Mouse (Mus musculus) CD4-positive, CD25-positive, alpha-beta regulatory T cell, adult 2 months (primary cell): ENCODE results near the gene Fam198a.
A peak's percentile ranks its signal among the peaks of the same experiment; 100 is the strongest.

Experiments used
- DNase-seq: peaks from one replicate; pipeline ENCODE4 v3.0.0-alpha.2; 2012; ENCODE audit warnings: low read depth, low spot score

Fam198a gene

DNA sequence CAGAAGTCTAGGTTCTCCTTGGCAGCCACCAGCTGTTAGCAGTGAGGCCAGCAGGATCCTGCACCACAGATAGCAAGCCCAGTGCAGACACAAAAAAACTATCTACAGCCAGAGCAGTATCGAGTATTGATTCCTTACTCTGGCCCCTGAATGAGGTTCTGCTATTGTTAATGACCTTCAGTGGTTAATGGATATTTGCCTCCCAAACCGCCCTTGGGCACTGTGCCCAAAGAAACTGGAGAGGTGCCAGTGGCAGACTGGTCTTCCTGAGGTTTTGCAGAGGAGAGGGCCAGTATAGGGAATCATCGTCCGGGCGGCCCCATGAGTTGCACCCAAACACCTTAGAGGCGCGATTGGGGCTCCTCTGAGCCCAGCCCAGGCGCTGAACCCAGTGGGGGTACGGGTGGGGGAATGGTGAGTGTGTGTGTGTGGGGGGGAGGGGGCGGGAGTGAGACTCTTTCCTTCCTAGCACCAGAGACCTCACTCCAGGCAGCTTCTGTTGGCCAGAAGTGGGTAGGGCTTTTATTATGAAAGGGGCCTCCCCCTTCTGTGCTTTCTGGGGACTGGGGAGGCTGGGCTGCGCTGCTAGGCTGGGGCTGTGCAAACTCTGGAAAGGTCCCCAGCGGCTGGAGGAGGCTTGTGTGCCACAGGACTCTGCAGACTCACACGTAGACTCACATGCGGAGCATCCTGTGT is at the start of gene Fam198a:
Fam198a (plus strand) TSS at position 571 of the 696 bp plus-strand sequence.
- no peak for DNase-seq

DNA sequence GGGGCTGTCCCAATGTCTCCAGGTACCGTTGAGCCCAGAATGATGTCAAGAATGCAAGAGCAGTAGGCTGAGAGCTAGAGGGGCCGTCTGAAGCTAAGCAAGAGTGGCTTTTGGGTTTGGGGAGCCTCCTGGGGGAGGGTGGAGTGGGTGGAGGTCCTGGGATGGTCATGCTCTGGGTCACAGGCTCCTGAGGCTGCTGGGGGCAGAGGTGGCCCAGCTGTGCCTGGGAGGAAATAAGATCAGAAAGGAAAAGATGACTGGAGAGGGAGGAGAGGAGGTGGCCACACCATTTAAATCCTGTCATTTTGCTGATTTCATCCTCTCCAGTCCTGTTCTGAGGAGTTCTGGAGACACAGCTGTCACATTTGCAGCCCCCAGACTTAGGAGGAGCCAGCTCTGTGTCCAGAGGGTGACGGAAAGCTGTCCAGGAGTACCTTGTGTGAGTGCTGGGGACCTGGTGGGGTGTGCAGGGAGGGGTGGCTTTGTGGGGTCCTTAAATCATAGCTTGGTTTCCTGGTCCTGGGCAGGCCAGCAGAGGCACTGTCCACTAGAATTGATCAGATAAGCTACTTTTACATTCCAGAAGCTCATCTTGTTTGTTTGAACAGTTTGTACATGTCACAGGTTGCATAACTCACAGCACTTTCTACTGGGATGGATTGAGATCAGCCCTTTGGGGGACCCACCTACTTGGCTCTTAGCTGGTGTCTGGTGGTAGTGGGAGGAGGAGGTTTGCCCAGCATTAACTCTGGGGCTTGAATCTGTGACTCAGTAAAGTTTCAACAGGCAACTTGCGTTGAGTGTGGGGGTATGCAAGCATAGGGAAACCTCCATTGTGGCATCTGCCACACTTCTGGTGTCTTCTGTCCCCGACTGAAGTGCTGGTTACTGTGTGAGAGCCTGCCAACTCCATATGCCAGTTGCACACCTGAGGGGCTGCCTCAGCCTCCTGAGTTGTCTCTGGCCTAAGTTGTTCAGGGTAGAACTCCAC is 48.8 kb upstream of the Fam198a start:
- no peak for DNase-seq

DNA sequence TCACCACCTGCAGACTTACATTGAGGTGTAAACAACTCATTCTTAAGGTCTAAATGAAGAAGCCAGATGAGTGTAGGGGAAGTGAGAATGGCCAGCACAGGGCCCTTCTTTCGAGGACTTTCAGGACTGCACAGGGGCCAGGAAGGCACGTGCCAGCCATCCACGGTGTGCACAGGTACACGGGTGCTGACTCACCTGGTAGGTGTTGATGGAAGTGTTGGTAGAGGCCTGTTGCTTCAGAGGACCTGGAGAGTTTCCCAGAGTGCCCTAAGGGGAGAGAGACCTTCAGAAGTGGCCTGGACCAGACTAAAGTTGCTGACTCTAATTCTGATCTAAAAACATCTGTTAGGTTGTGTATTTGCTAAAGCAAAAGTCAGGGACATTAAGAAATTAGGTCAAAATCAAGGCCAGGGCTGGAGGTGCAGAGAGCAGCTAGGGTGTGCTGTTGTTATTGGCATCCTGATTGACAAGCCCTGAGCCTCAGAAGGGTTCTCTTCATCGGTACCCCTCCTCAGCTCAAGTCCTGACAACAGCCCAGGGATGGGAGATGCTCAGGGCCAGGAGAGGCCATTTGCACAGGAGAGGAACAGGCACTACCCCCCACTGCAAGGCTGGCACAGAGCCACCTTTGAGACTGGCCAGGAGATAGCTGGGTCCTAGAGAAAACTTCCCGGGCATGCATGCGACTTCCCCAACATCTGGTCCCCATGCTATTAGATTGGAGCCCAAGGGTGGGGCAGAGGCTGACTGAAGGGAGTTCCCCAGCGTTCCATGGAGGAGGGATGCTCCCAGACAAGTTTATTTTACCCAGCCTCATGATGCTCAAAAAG is 47.1 kb upstream of the Fam198a start:
- no peak for DNase-seq

DNA sequence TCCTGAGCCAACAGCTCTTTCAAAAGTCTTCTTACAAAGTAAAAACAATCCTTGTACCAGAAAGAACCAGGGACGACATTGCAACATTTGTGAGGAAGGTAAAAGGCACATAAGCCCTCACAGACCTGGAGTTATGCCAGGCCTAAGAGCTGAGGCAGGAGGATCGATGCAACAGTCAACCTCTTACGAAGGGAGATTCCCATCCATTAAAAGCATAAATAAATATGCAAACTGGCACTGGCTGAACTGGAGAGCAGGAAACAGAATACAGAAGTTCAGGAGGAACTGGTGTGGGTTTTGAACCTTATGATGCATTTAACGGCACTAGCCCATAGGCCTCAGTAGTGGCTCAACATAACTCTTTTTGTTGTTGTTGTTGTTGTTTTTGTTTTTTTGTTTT is 46.5 kb upstream of the Fam198a start:
- no peak for DNase-seq

DNA sequence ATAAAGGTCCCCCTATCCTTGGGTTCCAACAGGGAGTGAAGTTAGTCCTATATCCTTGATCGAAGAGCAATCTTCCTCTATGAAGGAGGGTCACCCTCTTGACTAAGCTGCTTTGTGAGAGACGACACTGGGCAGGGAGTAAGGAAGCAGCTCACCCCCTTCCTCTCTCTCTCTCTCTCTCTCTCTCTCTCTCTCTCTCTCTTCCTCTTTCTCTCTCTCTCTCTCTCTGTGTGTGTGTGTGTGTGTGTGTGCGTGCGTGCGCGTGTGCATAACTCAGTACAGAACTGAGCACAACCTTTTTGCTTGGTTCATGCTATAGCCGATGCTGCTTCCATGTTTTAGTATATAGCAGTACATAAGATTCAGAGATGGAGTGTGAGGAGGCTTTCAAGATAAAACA is 45.8 kb upstream of the Fam198a start:
- DNase-seq, result no peak

DNA sequence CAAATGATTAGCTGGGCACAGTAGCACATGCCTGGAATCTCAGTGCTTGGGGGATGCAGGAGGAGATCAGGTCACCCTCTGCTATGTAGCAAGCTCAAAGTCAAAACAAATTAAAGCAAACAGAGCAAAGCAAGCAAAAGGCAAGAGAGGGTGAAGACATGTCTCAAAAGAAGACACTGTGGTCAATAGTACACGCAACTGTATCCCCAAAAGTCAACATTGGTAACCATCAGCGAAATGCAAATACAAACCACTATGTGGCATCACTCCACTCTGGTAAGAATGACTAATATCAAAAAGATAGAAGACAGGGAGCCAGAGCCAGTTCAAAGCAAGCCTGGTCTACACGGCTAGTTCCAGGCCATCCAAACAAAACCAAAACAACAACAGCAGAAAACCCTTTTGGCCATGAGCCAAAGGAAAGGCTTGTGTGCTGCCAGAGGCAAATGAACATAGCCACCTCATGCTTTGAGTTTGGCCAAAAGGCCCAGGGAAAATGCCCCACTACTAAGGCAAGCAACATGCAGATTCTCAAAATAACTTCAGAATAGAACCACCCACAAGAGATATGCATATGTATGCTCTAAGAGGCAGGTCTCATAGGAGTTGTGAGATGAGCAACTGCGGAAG is 45.1 kb upstream of the Fam198a start:
- no peak for DNase-seq

DNA sequence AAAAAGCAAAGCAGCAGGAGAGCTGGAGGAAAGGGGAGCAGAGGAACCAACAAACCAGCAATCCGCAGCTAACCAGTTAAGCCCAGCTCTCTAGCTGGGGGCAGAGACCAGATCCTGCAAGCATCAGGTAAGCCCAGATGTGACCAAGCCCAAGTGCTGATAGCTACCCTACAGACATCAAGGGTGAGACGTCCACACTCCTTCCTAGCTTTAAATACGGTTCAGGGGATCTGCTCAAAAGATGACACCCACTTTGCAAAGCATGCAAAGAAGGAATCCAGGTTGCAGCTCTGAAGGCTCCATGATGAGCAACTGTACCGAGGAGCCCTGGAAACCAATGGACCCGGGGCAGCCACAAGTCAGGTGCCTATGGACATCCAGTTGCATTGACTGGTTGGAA is 44.3 kb upstream of the Fam198a start:
- DNase-seq, result no peak

DNA sequence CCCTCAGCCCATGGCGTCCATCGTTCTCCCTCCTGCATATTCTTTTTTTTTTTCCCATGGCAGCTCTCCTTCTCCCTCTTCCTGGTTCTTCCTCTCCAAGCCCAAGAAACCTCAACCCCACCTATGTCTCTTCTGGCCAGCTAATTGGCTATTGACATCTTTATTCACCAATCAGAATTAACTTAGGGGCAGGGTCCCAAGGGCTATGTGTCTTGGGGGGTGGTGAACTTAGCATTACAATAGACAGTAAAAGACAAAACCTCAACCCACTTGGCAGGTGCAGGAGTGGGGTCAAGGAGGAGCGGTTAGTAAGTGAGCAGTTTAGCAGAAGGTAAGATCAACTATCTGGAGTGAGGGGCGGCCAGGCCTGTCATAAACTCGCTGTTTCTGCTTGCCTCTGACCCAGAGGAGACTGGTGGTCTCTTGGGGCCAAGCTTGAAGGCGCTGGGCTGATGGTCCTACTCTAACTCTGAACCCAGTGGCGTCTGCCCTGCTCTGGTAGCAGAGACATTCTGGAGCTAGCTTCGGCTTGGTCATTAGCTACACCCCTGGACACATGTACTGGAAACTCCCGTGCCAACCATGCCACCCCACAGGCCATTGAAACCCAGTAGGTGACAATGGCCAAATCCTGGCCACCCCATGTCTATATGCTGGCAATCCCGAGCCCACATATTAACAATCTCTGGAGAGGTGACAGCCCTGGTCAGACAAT is 43.3 kb upstream of the Fam198a start:
- DNase-seq, result no peak

DNA sequence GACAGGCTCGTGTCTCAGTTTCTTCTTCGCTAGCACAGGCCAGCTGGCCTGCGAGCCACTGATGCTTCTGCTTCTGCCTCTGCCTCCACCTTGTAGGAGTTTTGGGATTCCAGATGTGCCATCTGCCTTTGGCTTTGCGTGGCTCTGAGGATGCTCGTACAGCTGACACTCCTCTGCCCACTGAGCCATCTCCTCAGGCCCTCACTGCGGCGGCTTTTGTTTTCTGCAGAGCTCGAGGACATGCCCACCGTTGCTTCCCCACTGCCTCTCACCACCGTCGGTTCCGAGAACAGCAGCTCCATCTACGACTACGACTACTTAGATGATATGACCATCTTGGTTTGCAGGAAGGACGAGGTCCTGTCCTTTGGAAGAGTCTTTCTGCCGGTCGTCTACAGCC is 42.5 kb upstream of the Fam198a start:
- DNase-seq, result no peak

DNA sequence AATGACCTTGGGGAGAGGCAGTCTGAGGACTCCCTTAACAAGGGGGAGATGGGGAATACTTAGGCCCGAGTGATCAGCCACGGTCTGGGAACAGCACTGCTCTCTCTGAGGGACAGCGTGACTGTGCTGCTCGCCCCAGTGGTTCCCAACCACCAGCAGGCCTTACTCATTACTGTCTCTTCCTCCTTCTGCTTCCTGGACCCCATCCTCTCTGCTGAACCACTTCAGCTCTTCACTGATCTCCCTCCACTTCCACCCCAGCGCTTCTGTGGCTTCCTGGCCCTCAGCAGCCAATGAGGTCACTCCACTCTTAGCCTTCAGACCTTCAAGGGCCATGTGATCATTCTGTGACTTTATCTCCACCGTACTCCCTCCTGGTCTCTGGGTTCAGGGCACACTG is 41.2 kb upstream of the Fam198a start:
- no peak for DNase-seq

DNA sequence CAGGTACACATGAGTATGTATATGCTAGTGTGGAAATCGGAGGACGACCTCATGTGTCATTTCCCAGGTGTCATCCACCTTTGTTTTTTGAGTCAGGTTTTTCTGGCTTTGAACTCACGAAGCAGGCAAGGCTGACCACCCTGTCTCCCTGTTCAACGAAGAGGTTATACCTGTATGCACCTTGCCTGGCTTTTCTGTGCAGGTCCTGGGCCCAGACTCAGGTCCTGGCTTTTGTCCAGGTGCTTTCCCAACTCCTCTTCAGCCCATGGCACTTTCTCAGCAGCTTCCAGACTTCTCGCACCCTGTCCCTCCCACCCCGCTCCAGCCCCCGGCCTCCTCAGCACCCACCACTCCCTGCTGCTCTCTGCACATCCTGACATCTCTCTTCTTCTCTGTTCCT is 39.6 kb upstream of the Fam198a start:
- no peak for DNase-seq

DNA sequence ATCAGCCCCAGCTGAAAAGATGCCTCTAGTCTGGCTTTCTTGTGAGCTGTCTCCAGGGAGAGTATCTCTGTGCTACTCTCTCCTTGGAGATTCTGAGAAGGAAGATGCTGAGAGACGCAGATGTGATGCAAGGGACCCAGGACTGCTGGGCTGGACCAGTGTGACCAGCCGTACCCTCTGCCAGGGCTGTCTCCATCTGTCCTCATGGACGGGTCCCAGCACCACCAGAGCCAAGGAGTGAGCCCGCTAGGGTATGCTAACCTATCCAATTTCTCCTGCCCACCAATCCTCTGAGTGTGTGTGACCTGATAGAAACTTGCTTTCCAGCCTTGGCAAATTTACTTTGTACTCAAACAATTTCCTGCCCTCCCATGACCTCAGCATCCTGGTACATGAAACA is 38.0 kb upstream of the Fam198a start:
- DNase-seq, result no peak

DNA sequence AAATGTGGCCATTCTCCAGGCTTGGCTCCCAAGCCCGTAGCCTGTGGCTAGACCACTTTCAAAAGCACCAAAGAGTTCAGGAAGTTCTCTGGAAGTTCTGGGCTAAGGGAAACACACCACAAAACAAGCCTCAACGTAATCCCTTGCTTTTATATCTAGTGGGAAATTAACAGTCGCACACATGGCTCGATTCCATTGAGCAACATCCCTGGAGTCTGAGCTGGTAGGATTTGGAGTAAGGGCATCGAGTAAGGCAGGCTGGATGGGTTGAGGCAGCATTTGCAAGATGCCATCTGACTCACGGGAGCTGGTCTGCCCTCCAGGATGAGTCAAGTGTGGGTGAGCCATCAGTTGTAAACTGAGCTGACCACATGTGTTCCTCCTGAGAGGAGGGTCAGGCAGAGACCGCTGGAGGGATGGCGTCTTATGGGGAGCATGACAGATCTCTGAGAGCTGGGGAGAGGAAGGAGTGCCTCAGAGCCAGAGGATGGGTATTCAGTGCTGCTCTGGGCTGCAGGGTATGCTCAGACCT is 36.5 kb upstream of the Fam198a start:
- no peak for DNase-seq

DNA sequence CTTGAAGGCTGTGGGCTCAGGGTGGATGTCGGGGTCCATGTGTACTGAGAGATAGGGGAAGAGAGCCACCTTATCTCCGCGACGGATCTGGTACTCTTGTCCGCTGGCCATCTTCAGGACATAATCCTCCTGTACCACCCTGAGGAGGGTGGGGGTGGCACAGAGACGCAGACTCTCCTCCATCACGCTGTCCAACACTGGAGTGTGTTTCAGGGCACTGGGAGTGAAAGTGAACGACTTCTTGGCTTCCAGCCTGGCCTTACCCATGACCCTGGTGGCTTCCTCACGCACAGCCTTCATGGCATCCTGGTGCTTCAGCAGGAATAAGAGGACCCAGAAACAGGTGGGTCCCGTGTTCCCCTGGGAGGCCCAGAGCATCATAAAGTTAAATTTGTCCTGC is 35.7 kb upstream of the Fam198a start:
- no peak for DNase-seq

DNA sequence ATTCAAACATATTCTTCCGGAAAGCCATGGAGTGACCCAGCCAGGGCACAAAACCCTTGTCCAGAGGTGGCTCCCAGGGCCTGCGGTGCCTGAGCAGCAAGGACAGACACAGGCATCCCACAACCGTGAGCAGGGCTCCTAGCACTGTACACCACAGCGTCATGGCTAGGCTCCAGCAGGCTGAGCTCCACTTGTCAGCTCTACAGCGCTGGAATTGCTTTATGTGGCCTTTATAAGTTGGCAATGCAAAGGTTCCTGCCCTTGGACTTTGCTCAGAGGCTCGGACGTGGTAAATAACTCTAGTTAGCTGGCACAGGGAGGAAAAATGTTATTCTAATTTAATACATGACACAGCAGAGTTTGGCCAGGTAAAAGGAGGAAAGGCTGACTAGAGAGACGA is 34.7 kb upstream of the Fam198a start, which contains the start of gene Cyp8b1:
Cyp8b1 (minus strand) TSS at position 204 of the 400 bp plus-strand sequence.
- DNase-seq, result no peak

DNA sequence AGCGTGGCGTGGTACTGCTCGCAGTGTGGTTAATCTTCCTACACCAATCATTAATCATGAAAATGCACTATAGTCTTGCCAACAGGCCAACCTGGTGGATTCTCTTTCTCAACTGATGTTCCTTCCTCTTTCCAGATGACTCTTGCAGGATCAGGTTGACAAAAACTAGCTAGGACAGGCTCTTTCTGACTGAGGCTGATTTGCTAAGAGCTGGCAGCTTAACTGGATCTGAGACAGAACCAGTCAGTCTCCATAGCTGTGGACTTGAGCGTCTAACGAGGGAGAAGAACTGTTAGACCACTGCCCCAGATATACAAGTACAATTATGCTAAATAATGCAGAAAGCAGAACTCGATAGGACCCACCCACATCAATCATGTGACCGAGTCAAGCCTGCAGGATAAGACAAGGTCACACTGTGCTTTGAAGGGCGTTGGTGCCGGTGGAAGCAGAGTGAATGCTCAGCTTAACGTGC is 31.7 kb upstream of the Fam198a start:
- no peak for DNase-seq

DNA sequence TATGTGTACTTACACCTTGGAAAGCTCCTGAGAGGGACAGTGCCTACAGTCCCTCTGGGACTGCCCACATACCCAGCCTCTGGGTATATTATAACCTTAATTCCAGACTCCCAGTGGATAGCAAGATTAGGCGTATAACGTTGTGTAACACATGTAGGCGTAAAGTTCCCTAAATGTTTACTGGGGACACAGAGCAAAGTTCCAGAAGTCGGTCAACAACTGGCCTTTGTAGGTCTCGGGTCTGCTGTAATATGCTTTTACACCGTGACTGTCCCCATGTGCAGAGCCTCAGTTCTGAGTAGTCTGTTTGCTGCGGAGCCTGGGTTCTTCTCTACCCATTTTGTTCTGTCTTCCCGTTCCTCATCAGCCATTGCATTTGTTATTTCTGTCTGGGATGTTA is 27.3 kb upstream of the Fam198a start:
- DNase-seq, result no peak

DNA sequence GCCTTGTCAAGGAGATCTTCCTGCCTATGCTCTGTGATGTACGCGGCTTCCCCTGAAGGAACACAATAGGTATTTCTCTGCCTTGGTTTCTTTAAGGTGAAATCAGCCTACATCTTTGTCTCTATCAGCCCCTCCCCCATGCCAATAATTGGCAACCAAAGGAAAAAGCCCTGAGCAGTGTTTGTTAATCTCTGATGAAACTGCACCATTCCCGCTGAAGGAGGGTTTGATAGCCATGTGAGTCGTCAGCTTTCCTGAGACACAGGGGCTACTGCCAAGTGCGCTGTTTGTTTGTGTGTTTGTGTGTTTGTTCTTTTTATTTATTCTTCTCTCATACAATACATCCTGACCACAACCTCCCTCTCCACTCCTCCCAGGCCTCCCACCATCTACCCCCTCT is 26.9 kb upstream of the Fam198a start:
- DNase-seq, result no peak

DNA sequence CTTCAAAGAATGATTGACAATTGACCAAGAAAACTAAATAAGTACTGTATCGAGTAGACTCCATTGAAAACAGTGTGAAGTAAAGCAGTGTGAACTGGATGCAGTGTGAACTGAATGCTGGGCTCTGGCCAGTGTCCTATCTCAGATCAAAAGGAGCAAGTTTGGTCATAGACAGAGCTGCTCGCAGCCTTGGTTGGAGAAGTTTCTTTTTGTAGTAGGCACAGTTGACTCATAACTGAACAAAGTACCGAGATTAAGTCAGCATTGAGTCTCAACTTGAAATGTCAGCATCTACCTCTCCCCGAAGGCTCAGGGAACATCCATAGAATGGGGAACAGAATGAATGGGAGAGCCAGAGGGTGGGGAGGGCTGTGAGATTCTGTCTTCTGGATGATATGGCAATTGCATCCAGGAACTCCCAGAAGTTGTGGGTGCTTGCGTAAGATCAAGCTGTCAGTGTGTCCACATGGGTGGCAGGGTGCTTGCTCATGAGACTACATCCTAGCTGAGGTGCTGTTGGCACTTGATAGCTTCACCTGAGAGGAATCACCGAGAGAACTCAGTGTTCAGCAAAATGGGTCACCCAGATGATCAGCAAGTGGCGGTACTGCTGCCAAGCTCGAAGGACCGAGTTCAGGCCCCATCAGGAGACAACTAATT is 25.8 kb upstream of the Fam198a start:
- DNase-seq, result peak; percentile 21

DNA sequence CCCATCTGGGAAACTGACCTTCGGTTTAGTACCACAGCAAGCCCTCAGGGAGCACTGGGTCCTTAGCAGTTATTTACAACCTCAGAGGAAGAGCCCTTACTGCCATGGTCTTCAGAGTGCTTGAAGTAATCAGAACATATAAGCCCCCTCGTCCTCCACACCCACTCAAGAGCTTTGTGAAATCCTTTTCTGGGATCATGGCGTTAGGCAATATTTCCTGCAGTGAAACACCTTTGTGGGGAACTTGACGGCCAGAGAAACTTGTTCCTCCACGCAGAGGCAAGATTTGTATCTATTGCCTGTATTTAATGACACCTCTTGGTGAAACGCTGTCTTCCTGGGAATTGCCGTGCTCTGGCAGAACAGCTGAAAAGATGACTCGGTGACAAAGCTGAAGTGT is 24.8 kb upstream of the Fam198a start:
- DNase-seq, result no peak
